Mouse (Mus musculus) forebrain, embryonic 14.5 days (tissue): Measurements from ENCODE around the gene Slc38a9. TPM values are rescaled to one million over a fixed set of nuclear protein-coding genes. Genes with fewer than 3 reads are reported as not detected.
"Not testable (repeated sequence)": the region's sequence is repeated elsewhere in the genome, so short reads cannot be mapped to it uniquely, and the experiment has no call there.

Experiments used
- ATAC-seq: fragments of 200-750 bp; cut with Nextera tagmentation; 2 replicates; pipeline ENCODE4 v1.8.0; 2017; ENCODE audit warnings: mild to moderate bottlenecking, moderate library complexity
- DNase-seq: peaks from one replicate; pipeline ENCODE4 v3.0.0-alpha.2; 2015; ENCODE audit warnings: low spot score
- H3K27ac ChIP-seq: fragments of 300-500 bp; sonication (generic); 2 replicates; pipeline ENCODE4 v1.5.1; 2014; ENCODE audit warnings: low read depth, mild to moderate bottlenecking, control low read depth, low read length, moderate library complexity
- H3K27me3 ChIP-seq: fragments of 300-500 bp; sonication (generic); replicated peaks from 2 replicates; pipeline ENCODE4 v1.6.1; 2014; ENCODE audit warnings: low read length, control low read depth, mixed read lengths; ENCODE audit not compliant: control insufficient read depth, insufficient read depth
- H3K36me3 ChIP-seq: fragments of 300-500 bp; sonication (generic); 2 replicates; pipeline ENCODE4 v1.6.1; 2014; ENCODE audit warnings: low read length, control low read depth; ENCODE audit not compliant: control insufficient read depth, insufficient read depth
- H3K4me1 ChIP-seq: fragments of 300-500 bp; sonication (generic); 2 replicates; pipeline ENCODE4 v1.6.1; 2014; ENCODE audit warnings: antibody characterized with exemption, low read length, control low read depth; ENCODE audit not compliant: control insufficient read depth, insufficient read depth
- H3K4me2 ChIP-seq: fragments of 300-500 bp; sonication (generic); 2 replicates; pipeline ENCODE4 v1.6.1; 2014; ENCODE audit warnings: mild to moderate bottlenecking, control low read depth, low read length
- H3K4me3 ChIP-seq: fragments of 300-500 bp; sonication (generic); 2 replicates; pipeline ENCODE4 v1.5.1; 2014; ENCODE audit warnings: low read depth, low read length, control low read depth
- H3K9ac ChIP-seq: fragments of 300-500 bp; sonication (generic); 2 replicates; pipeline ENCODE4 v1.6.1; 2014; ENCODE audit warnings: mild to moderate bottlenecking, low read length, control low read depth, moderate library complexity
- H3K9me3 ChIP-seq: fragments of 300-500 bp; sonication (generic); replicated peaks from 2 replicates; pipeline ENCODE4 v1.6.1; 2016; ENCODE audit warnings: low read length, control low read depth, mixed read lengths; ENCODE audit not compliant: control insufficient read depth
- WGBS: fragments of 180-500 bp; shearing (Covaris S2); extraction: QIAGEN DNeasy Blood & Tissue Kit; methylation state at CpG from one replicate; pipeline ENCODE4 v1.1.7; 2014; 5-methylcytosine and 5-hydroxymethylcytosine counted together
- polyA plus RNA-seq: library from polyadenylated mRNA; unstranded; fragments of >200 nt; fragmentation: Nextera tagmentation; extraction: Ambion mirVana; gene quantifications from 2 replicates; pipeline ENCODE4 v1.2.1, GENCODE M21; 2014

The Slc38a9 gene
- polyA plus RNA-seq, 1 experiment from 2014 or later, result 16.8 TPM

- DNase-seq (no peak), ATAC-seq (no peak)
- Histone ChIP-seq H3K4me1 (no peaks in the 10 kb centered on the region), H3K9me3 (no peaks in the 10 kb centered on the region), H3K9ac (no peak overlapping the region), H3K36me3 (peaks cover 10% of the 10 kb centered on the region; the same call in 1 of the 2 replicates), H3K4me2 (no peak overlapping the region), H3K27ac (no peak overlapping the region), H3K4me3 (no peak overlapping the region), H3K27me3 (no peaks in the 10 kb centered on the region)
- WGBS, result 85% methylated on average over 4 of the region's 4 CpGs
These were observed 45.8 kb downstream of the Slc38a9 start for GRCm38 (mm10) chr13:112706351-112706750.

- Histone ChIP-seq H3K4me1 (no peaks in the 10 kb centered on the region), H3K36me3 (0 out of 2 replicates have a peak, but pooled peaks cover 3% of the 10 kb centered on the region), H3K27me3 (no peaks in the 10 kb centered on the region), H3K4me2 (no peak overlapping the region), H3K9ac (no peak overlapping the region), H3K9me3 (no peaks in the 10 kb centered on the region), H3K4me3 (no peak overlapping the region), H3K27ac (no peak overlapping the region)
- WGBS, result 95% methylated on average over 15 of the region's 15 CpGs
- ATAC-seq (no peak), DNase-seq (no peak)
These were observed 59.7 kb downstream of the Slc38a9 start for GRCm38 (mm10) chr13:112720078-112720736.

- Histone ChIP-seq H3K9ac (no peak overlapping the region), H3K4me1 (no peaks in the 10 kb centered on the region), H3K27ac (no peak overlapping the region), H3K4me3 (no peak overlapping the region), H3K36me3 (0 out of 2 replicates have a peak, but pooled peaks cover 3% of the 10 kb centered on the region), H3K9me3 (no peaks in the 10 kb centered on the region), H3K4me2 (no peak overlapping the region), H3K27me3 (no peaks in the 10 kb centered on the region)
- DNase-seq (peak; percentile 27), ATAC-seq (no peak)
- 26% methylated on average over 9 of the region's 9 CpGs for WGBS
These were observed 61.6 kb downstream of the Slc38a9 start for GRCm38 (mm10) chr13:112721946-112722729.

GRCm38 (mm10) chr13:112724260-112724659, 63.7 kb downstream of the Slc38a9 start:
- H3K4me1 ChIP-seq, H3K4me2 ChIP-seq, H3K36me3 ChIP-seq, H3K9me3 ChIP-seq, H3K27me3 ChIP-seq, ATAC-seq, H3K4me3 ChIP-seq, H3K27ac ChIP-seq, DNase-seq, H3K9ac ChIP-seq: not testable (repeated sequence)

DNA sequence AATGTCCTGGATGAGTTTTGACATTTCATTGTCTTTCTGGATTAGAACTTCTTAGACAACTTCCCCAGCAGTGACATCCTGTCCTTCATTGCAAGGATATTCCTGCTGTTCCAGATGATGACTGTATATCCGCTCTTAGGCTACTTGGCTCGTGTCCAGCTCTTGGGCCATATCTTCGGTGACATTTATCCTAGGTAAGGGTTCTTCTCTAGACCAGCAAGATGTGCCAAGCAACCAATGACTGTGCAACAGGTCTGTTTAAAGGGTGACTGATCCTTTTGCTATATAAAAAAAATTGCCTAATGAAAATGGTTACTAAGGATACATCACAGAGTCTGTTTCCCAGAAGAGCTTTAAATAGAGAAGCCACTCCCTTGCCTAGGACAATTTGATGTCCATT, 65.5 kb downstream of the Slc38a9 start:
- no peak for ATAC-seq
- 90% methylated on average over 3 of the region's 3 CpGs for WGBS
- no peaks in the 10 kb centered on the region for H3K9me3 ChIP-seq

GRCm38 (mm10) chr13:112733311-112733710, 72.8 kb downstream of the Slc38a9 start:
- Histone ChIP-seq H3K27me3 (no peaks in the 10 kb centered on the region), H3K27ac (no peak overlapping the region), H3K4me2 (no peak overlapping the region), H3K4me3 (no peak overlapping the region), H3K9me3 (no peaks in the 10 kb centered on the region), H3K4me1 (no peaks in the 10 kb centered on the region), H3K36me3 (0 out of 2 replicates have a peak, but pooled peaks cover 13% of the 10 kb centered on the region), H3K9ac (no peak overlapping the region)
- 88% methylated on average over 12 of the region's 12 CpGs for WGBS
- DNase-seq, result no peak
- ATAC-seq, result no peak

More for the DNA sequence above, 65.5 kb downstream of the Slc38a9 start:
- Histone ChIP-seq H3K27ac (no peak overlapping the region), H3K9ac (no peak overlapping the region), H3K27me3 (no peaks in the 10 kb centered on the region), H3K4me1 (no peaks in the 10 kb centered on the region), H3K4me3 (no peak overlapping the region), H3K4me2 (no peak overlapping the region), H3K36me3 (0 out of 2 replicates have a peak, but pooled peaks cover 5% of the 10 kb centered on the region)
- no peak for DNase-seq

DNA sequence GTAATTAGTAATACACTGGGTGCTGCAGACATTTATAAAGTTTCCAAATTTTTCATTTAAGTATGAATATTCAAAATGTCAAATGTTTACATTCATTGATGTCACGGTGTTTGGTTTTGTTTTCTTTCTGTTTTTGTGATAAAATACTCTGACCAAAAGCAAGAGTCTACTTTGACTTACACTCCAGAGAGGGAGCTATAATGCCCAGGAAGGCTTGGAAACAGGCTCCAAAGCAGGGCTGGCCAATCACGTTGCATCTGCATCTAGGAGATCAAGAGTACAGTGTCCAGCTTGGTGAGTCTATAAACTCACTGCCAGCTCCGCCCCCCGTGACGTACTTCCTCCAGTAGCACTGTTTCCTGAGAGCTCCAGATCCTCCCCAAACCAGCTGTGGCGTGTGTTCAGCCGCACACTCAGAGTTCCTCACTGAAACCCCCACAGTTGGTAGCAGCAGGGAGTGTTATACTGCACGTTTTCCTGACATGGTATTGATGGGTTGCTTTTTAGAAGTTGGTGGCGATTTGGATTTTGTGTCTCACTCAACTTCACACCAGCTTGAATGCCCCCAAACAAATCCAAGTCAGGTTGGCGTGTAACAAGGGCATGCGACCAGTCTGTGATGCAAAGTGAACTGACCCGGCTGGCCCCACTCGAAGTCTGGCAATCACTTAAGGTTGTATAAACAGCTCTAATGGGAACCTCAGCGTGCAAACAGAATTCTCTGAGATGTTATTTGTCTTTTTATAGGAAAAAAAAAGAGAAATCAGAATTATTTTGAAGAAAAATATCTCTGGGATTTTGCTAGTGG, 74.6 kb downstream of the Slc38a9 start:
- 82% methylated on average over 14 of the region's 14 CpGs for WGBS
- no peak for DNase-seq

GRCm38 (mm10) chr13:112736407-112736806, 75.9 kb downstream of the Slc38a9 start:
- Histone ChIP-seq H3K9ac (no peak overlapping the region), H3K4me1 (no peaks in the 10 kb centered on the region), H3K36me3 (0 out of 2 replicates have a peak, but pooled peaks cover 7% of the 10 kb centered on the region), H3K9me3 (no peaks in the 10 kb centered on the region), H3K4me2 (no peak overlapping the region), H3K4me3 (no peak overlapping the region), H3K27ac (no peak overlapping the region), H3K27me3 (no peaks in the 10 kb centered on the region)
- 89% methylated on average over 10 of the region's 10 CpGs for WGBS
- ATAC-seq (no peak), DNase-seq (no peak)

More for the DNA sequence above, 74.6 kb downstream of the Slc38a9 start:
- no peaks in the 10 kb centered on the region for H3K9me3 ChIP-seq
- no peaks in the 10 kb centered on the region for H3K27me3 ChIP-seq
- no peak for ATAC-seq
- 0 out of 2 replicates have a peak, but pooled peaks cover 9% of the 10 kb centered on the region for H3K36me3 ChIP-seq
- no peak overlapping the region for H3K9ac ChIP-seq
- H3K4me1 ChIP-seq, result no peaks in the 10 kb centered on the region
- H3K4me2 ChIP-seq, result no peak overlapping the region
- no peak overlapping the region for H3K4me3 ChIP-seq
- no peak overlapping the region for H3K27ac ChIP-seq
